Mouse (Mus musculus): Measurements from ENCODE around the gene Tnip1. TPM values are rescaled to one million over a fixed set of nuclear protein-coding genes. Genes with fewer than 3 reads are reported as not detected.
"Not testable (repeated sequence)": the region's sequence is repeated elsewhere in the genome, so short reads cannot be mapped to it uniquely, and the experiment has no call there.

The Tnip1 gene
- polyA plus RNA-seq, 1 experiment from 2014 or later: 20.5 TPM

DNA sequence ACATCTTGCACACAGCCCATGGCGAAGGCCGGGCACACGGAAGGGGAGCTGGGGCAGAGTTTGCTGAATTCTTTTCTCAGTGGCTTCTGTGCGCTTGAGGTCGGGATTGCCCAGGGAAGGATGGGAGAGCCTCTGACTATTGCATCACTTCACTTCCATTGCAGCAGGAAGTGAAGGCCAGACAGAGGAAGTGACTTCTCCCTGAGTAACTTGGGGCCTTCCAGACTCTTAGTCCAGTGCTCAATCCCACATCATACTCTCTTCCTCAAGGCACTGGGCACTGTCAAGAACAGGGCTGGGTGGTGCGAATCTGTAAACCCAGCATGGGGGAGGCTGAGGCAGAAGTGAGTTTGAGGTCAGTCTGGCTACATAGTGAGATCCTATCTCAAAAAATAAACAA lies 2.5 kb upstream of the Tnip1 start:
- DNase-seq (ENCODE audit: low spot score) (no peak), ATAC-seq (replicated peaks; ENCODE audit: low FRiP score, low TSS enrichment, low read depth) (no peak)
- Histone ChIP-seq H3K9me3 (ENCODE audit: control insufficient read depth, low read length) (no peaks in the 10 kb centered on the region), H3K4me2 (ENCODE audit: low read length) (no peak overlapping the region), H3K27ac (ENCODE audit: low read depth) (no peak overlapping the region), H3K9ac (ENCODE audit: low read length) (no peak overlapping the region), H3K27me3 (replicated peaks; ENCODE audit: control insufficient read depth, insufficient read depth, low read length) (no peaks in the 10 kb centered on the region), H3K36me3 (ENCODE audit: control insufficient read depth, insufficient read depth, low read length) (no peaks in the 10 kb centered on the region), H3K4me3 (ENCODE audit: low read depth, low read length) (no peak overlapping the region), H3K4me1 (replicated peaks; ENCODE audit: control insufficient read depth, insufficient read depth, low read length) (peaks cover 20% of the 10 kb centered on the region)
- 80% methylated on average over 6 of the region's 6 CpGs for WGBS

DNA sequence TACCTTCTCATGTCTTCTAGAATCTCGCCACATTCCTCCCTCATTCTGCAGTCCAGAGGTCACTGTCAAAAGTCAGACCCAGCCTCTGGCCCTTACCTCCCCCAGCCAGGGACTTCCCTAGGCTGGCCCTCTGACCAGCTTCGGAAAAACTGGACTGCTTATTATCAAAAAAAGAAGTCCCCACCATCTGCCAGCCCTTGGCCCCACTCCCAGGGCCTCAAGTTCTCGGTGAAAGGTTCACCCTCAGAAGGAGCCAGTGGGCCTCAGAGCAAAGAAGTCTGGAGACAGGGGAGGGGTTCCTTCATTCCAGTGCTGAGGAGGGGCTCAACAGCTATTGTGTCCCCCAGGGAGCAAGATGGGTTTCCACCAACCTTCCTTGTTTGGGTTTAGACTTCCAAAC lies 796 bp downstream of the Tnip1 start:
- WGBS: 39% methylated on average over 3 of the region's 3 CpGs
- no peak overlapping the region for H3K4me3 ChIP-seq (ENCODE audit: low read depth, low read length)
- peaks cover 20% of the 10 kb centered on the region for H3K4me1 ChIP-seq (replicated peaks; ENCODE audit: control insufficient read depth, insufficient read depth, low read length)
- no peak for DNase-seq (ENCODE audit: low spot score)
- H3K9ac ChIP-seq (ENCODE audit: low read length): no peak overlapping the region
- H3K4me2 ChIP-seq (ENCODE audit: low read length): peak overlapping the region; percentile 39
- peak overlapping the region; percentile 64; the same call in 1 of the 2 replicates for H3K27ac ChIP-seq (ENCODE audit: low read depth)
- no peaks in the 10 kb centered on the region for H3K27me3 ChIP-seq (replicated peaks; ENCODE audit: control insufficient read depth, insufficient read depth, low read length)
- no peaks in the 10 kb centered on the region for H3K9me3 ChIP-seq (ENCODE audit: control insufficient read depth, low read length)
- ATAC-seq (replicated peaks; ENCODE audit: low FRiP score, low TSS enrichment, low read depth): no peak
- no peaks in the 10 kb centered on the region for H3K36me3 ChIP-seq (ENCODE audit: control insufficient read depth, insufficient read depth, low read length)

DNA sequence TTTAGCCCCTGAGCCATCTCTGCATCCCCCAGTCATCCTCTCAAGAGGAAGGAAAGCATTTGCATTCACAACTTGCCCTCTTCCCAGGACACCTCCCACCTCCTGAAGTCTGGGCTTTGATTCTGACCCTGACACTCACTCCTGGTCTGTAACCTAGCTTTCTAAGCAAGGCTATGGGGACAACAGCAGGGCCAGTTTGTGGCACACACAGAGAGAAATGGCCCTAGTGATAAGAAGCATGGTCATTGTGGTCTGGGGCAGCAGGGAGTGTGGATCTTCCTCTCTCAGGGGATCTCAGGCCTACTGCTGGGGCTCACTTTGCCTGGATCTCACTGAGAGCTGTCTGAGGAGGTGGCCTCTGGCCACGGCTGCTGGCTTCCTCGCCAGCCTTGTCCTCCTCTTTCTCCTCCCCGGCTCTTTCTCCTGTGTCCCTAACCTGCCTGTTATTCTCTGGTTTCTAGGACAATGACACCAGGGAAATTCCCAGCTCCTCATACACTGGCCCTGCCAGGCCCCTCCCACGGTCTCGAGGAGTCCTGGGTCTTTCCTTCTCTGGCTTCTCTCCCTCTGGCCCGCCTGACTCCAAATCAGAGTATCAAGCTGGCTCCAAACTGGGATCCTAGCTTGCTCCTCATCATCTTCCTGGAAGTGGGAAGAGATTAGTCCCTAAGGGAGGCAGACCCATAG lies 1.4 kb downstream of the Tnip1 start:
- H3K27me3 ChIP-seq (replicated peaks; ENCODE audit: control insufficient read depth, insufficient read depth, low read length): no peaks in the 10 kb centered on the region
- 70% methylated on average over 6 of the region's 6 CpGs for WGBS
- peak overlapping the region; percentile 39 for H3K4me2 ChIP-seq (ENCODE audit: low read length)
- H3K27ac ChIP-seq (ENCODE audit: low read depth): peak overlapping the region; percentile 64; the same call in 1 of the 2 replicates
- H3K36me3 ChIP-seq (ENCODE audit: control insufficient read depth, insufficient read depth, low read length): no peaks in the 10 kb centered on the region
- ATAC-seq (replicated peaks; ENCODE audit: low FRiP score, low TSS enrichment, low read depth) (no peak), DNase-seq (ENCODE audit: low spot score) (no peak)
- H3K9me3 ChIP-seq (ENCODE audit: control insufficient read depth, low read length): no peaks in the 10 kb centered on the region
- H3K9ac ChIP-seq (ENCODE audit: low read length): no peak overlapping the region
- no peak overlapping the region for H3K4me3 ChIP-seq (ENCODE audit: low read depth, low read length)
- peaks cover 20% of the 10 kb centered on the region for H3K4me1 ChIP-seq (replicated peaks; ENCODE audit: control insufficient read depth, insufficient read depth, low read length)

DNA sequence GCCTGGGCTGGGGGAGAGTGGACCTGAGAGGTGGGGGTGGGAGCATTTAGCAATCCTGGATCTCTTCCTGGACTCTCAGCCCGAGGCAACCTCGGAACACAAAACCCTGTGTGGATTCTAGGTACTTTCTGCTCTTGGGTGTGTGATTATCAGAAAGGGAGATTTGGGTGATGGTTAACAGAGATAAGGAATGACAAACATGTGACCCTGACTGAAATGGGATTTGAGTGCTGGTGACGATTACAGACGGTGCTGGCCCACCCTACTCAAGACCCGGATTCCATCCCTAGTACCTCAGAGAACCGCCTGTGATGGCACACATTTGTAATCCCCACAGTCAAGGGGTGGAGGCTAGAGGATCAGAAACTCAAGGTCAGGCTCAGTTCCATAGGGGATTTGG lies 2.5 kb downstream of the Tnip1 start:
- DNase-seq (ENCODE audit: low spot score) (no peak), ATAC-seq (replicated peaks; ENCODE audit: low FRiP score, low TSS enrichment, low read depth) (no peak)
- Histone ChIP-seq H3K27ac (ENCODE audit: low read depth) (no peak overlapping the region), H3K4me2 (ENCODE audit: low read length) (no peak overlapping the region), H3K9me3 (ENCODE audit: control insufficient read depth, low read length) (no peaks in the 10 kb centered on the region), H3K27me3 (replicated peaks; ENCODE audit: control insufficient read depth, insufficient read depth, low read length) (no peaks in the 10 kb centered on the region), H3K4me3 (ENCODE audit: low read depth, low read length) (no peak overlapping the region), H3K4me1 (replicated peaks; ENCODE audit: control insufficient read depth, insufficient read depth, low read length) (peaks cover 20% of the 10 kb centered on the region), H3K9ac (ENCODE audit: low read length) (no peak overlapping the region), H3K36me3 (ENCODE audit: control insufficient read depth, insufficient read depth, low read length) (no peaks in the 10 kb centered on the region)
- 76% methylated on average over 6 of the region's 6 CpGs for WGBS

DNA sequence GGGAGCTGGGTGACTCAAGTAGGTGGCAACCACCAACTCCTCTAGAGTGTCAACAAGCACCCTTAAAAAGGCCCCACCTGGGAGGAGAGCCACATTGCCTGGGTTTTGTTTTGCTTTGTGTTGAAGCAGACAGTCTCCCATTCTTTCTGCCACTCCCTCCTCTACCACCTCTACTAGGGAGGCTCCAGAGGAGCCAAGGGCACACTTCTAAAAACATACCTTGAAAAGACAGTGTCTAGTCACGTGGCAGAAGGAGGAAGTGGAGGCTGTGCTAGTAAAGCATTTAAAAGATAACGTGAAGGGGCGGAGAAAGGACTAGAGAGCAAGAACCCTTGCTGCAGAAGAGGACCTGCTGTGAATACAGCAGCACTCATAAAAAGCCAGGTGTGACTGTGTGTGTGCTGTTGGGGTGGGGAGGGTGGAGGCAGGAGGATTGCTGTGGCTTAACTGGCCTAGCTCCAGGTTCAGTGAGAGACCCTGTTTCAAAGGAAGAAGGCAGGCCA lies 4.1 kb downstream of the Tnip1 start:
- Histone ChIP-seq H3K4me2 (ENCODE audit: low read length) (no peak overlapping the region), H3K9ac (ENCODE audit: low read length) (no peak overlapping the region), H3K27ac (ENCODE audit: low read depth) (peak overlapping the region; percentile 48; the same call in 1 of the 2 replicates), H3K4me1 (replicated peaks; ENCODE audit: control insufficient read depth, insufficient read depth, low read length) (peaks cover 23% of the 10 kb centered on the region), H3K4me3 (ENCODE audit: low read depth, low read length) (no peak overlapping the region), H3K27me3 (replicated peaks; ENCODE audit: control insufficient read depth, insufficient read depth, low read length) (no peaks in the 10 kb centered on the region), H3K36me3 (ENCODE audit: control insufficient read depth, insufficient read depth, low read length) (no peaks in the 10 kb centered on the region), H3K9me3 (ENCODE audit: control insufficient read depth, low read length) (no peaks in the 10 kb centered on the region)
- peak; percentile 60 for DNase-seq (ENCODE audit: low spot score)
- ATAC-seq (replicated peaks; ENCODE audit: low FRiP score, low TSS enrichment, low read depth): no peak
- WGBS: 31% methylated on average over 3 of the region's 3 CpGs

DNA sequence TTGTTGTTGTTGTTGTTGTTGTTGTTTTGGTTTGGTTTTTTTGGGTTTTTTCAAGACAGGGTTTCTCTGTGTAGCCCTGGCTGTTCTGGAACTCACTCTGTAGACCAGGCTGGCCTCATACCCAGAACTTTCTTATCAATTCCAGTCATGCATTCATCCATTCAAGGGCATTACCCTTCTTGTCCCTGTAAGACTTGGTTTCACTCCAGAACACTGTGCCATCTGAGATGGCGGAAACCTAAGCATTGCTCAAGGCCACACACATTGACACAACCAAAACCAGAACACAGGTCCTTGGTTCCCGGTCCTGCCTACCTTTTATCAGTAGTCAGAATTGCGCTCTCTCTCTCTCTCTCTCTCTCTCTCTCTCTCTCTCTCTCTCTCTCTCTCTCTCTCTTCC lies 5.0 kb downstream of the Tnip1 start:
- not testable (repeated sequence) for DNase-seq (ENCODE audit: low spot score); H3K36me3 ChIP-seq (ENCODE audit: control insufficient read depth, insufficient read depth, low read length); H3K9ac ChIP-seq (ENCODE audit: low read length); H3K4me3 ChIP-seq (ENCODE audit: low read depth, low read length); H3K4me2 ChIP-seq (ENCODE audit: low read length); H3K27me3 ChIP-seq (replicated peaks; ENCODE audit: control insufficient read depth, insufficient read depth, low read length); ATAC-seq (replicated peaks; ENCODE audit: low FRiP score, low TSS enrichment, low read depth); H3K9me3 ChIP-seq (ENCODE audit: control insufficient read depth, low read length); H3K27ac ChIP-seq (ENCODE audit: low read depth)
- 91% methylated on average over 3 of the region's 3 CpGs for WGBS
- peaks cover 20% of the 10 kb centered on the region for H3K4me1 ChIP-seq (replicated peaks; ENCODE audit: control insufficient read depth, insufficient read depth, low read length)

DNA sequence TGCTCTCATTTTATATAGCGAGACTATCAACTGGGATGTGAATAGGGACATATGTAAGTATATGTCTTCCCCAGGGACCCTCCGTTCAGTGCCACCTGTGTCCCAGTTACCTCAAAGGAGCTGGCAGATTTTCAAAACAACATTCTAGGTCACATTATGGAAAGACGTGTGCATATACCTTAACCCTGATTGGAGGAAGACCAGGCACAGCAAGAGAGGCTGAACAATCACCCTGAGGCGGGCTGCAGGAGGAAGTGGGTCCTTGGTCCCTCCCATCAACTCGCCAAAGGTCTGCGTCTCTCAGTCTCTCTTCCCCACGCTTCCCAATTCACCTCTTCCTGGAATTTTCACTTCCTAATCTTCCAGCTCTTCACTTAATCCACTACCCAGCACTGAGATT lies 5.8 kb downstream of the Tnip1 start:
- Histone ChIP-seq H3K27me3 (replicated peaks; ENCODE audit: control insufficient read depth, insufficient read depth, low read length) (no peaks in the 10 kb centered on the region), H3K4me2 (ENCODE audit: low read length) (no peak overlapping the region), H3K9ac (ENCODE audit: low read length) (no peak overlapping the region), H3K4me1 (replicated peaks; ENCODE audit: control insufficient read depth, insufficient read depth, low read length) (peaks cover 12% of the 10 kb centered on the region), H3K27ac (ENCODE audit: low read depth) (no peak overlapping the region), H3K36me3 (ENCODE audit: control insufficient read depth, insufficient read depth, low read length) (no peaks in the 10 kb centered on the region), H3K9me3 (ENCODE audit: control insufficient read depth, low read length) (no peaks in the 10 kb centered on the region), H3K4me3 (ENCODE audit: low read depth, low read length) (no peak overlapping the region)
- DNase-seq (ENCODE audit: low spot score) (no peak), ATAC-seq (replicated peaks; ENCODE audit: low FRiP score, low TSS enrichment, low read depth) (no peak)
- 67% methylated on average over 7 of the region's 7 CpGs for WGBS

DNA sequence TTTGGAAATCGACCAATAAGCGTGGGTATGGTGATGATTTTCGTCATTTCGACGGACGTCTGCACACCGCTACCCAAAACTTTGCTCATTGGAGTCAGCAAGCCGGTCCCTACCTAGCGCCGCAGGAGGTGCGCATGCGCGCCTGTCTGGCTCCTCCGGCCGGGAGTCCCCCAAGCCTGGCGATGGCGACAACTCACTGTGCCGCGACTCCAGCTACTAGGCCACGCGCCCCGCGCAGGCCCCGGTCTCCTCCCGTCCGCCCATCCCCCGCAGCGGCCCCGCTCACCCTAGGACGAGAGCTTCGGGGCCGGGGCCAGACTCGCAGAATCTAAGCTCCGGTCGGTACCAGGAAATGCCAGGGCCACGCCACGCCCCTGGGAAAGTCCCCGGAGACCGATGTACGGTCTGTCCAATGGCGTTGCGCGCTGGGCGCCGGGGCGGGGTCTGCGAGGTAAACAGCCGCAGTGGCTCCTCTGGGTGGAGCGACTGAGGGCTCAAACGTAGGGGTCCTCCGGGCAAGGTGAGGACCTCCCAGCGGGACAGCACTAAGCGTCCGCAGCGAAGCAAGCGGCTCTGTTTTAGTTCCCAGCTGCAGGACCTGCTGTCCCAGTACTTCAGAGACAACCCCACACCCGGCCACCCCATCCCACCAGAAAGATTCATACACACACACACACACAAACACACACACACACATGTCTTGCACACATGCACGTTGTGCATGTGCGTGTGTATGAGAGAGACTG lies 6.8 kb downstream of the Tnip1 start:
- H3K9ac ChIP-seq (ENCODE audit: low read length): peak overlapping the region; percentile 77
- DNase-seq (ENCODE audit: low spot score) (peak; percentile 99), ATAC-seq (replicated peaks; ENCODE audit: low FRiP score, low TSS enrichment, low read depth) (peak; percentile 96)
- H3K9me3 ChIP-seq (ENCODE audit: control insufficient read depth, low read length): no peaks in the 10 kb centered on the region
- H3K4me2 ChIP-seq (ENCODE audit: low read length): peak overlapping the region; percentile 64
- H3K4me3 ChIP-seq (ENCODE audit: low read depth, low read length): peak overlapping the region; percentile 86
- WGBS: under 1% methylated on average over 59 of the region's 59 CpGs
- 0 out of 2 replicates have a peak, but pooled peaks cover 2% of the 10 kb centered on the region for H3K36me3 ChIP-seq (ENCODE audit: control insufficient read depth, insufficient read depth, low read length)
- H3K4me1 ChIP-seq (replicated peaks; ENCODE audit: control insufficient read depth, insufficient read depth, low read length): peaks cover 3% of the 10 kb centered on the region; the same call in 1 of the 2 replicates
- H3K27ac ChIP-seq (ENCODE audit: low read depth): peak overlapping the region; percentile 79
- no peaks in the 10 kb centered on the region for H3K27me3 ChIP-seq (replicated peaks; ENCODE audit: control insufficient read depth, insufficient read depth, low read length)

Data from intestine, embryonic 14.5 days (tissue).